Mouse (Mus musculus) hematopoietic stem cell, adult 5-6 weeks (primary cell): ENCODE results near the gene Crxos. TPM values are rescaled to one million over a fixed set of nuclear protein-coding genes. Genes with fewer than 3 reads are reported as not detected.
"Not testable (repeated sequence)": the region's sequence is repeated elsewhere in the genome, so short reads cannot be mapped to it uniquely, and the experiment has no call there.

Experiments
- ATAC-seq, 2 experiments: fragments of 125-278 bp in 1 of 2; replicated peaks in 1 of 2; 2 replicates each; pipeline ENCODE4 v1.8.0; 2016 to 2017; ENCODE audit warnings: inconsistent platforms in 2 of 2, mild to moderate bottlenecking in 2 of 2, moderate number of reproducible peaks in 2 of 2, low read depth in 1 of 2, moderate TSS enrichment in 1 of 2; ENCODE audit not compliant: low FRiP score in 2 of 2, poor library complexity in 2 of 2, severe bottlenecking in 2 of 2, insufficient read depth in 1 of 2, low TSS enrichment in 1 of 2
- total RNA-seq: library from RNA; stranded (forward); fragments of 172-1452, 232-1000 nt; gene quantifications from 2 replicates; pipeline ENCODE4 v1.2.3, GENCODE M21; 2017

Crxos gene
- not detected in 2 replicates for total RNA-seq

DNA sequence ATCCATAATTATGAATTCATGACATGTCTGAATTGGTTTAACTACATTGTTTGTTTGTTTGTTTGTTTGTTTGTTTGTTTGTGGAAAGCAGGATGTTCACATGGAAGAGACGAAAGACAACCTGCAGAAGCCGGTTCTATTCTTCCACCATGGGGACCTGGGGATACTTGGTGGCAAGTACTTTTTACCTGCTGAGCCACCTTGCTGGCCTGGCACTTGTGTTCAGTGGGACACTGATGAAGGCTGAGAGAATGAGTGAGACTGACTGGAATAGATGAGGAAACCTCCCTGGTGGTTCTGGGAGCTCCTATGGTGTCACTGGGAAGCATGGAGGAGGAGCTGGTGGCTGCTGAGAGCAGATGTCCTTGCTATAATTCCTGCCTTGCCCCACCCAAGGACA, at the start of gene Crxos:
Crxos (plus strand) TSS at position 301 of the 400 bp plus-strand sequence.
- no peak for ATAC-seq

- ATAC-seq: no peak
These were observed 42.8 kb upstream of the Crxos start, which contains the start of gene Obox6 for GRCm38 (mm10) chr7:15839578-15839977. TSS of gene Obox6 (minus strand) at chr7:15839678.

DNA sequence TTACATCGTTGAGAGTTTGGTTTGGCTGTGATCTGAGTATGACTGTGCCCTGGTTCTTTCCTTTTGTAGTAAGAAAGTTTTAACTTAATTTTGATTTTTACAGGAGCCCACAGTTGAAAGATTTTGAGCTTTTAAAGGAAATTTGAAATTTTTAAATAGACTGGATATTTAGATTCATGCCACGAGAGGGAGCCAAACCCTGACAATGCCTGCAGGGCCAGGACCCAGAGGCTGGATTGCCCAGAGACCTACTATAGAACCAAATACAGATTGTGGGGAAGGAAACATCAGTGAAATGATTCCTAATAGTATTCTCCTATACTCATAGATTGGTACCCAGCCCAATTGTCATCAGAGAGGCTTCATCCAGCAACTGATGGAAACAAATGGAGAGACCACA, 22.8 kb upstream of the Crxos start:
- no peak for ATAC-seq

DNA sequence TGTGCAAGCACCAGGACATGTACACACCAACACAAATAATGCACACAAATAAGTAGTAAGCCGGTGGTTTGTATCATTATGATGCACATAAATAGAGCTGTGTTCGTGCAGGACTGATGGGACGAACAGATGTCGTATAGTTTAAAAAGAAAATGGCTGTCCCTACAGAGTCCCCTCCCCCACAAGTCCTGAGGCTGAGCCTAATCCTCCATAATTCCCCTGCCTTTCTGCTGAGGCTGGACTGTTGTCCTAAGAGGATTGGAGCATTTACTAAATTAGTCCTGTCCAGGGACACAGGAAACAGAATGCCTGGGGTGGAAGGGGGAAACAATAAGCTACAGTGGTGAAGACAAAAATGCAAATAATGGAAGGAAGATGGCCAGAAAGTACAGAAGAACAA, 18.3 kb upstream of the Crxos start:
- no peak for ATAC-seq

DNA sequence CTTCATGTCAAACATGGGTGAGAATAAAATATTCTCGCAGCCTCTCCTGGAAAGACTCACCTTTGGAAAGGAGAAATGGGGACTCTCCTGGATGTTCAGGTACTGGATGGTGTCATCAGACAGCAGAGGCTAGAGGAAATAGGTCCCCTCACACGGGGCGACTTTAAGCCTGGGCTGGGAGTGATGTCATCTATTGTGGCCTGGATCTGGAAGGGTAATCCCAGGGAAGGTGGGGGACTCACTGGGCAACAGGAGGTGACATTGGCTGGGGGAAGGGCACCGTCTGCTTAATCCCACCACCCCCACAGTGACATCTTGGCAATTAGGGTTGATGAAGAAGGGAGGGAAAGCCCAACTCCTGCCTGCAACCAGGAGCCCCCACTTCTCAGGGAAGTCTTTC, 2.7 kb upstream of the Crxos start, which contains the start of gene Crx:
Crx (minus strand) TSS at position 213 of the 400 bp plus-strand sequence.
- no peak for ATAC-seq

DNA sequence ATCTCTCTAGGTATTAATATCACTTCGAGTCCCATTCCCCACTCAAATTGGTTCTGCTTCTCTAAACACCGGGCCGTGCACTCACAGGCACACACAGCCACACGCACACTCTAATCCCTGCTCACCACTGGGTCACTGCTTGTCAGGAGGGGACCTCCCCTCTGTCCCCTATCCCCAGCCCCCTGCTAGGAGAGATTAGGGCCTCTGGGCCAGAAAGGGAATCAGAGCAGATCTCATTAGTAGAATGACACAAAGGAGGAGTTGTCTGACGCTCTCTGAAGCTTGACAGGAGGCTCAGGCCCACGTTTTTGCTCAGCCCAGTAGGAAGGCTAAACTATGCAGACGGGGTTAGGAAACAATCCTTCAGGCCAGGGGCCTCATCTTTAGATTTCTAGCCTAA, 1.0 kb upstream of the Crxos start:
- no peak for ATAC-seq

DNA sequence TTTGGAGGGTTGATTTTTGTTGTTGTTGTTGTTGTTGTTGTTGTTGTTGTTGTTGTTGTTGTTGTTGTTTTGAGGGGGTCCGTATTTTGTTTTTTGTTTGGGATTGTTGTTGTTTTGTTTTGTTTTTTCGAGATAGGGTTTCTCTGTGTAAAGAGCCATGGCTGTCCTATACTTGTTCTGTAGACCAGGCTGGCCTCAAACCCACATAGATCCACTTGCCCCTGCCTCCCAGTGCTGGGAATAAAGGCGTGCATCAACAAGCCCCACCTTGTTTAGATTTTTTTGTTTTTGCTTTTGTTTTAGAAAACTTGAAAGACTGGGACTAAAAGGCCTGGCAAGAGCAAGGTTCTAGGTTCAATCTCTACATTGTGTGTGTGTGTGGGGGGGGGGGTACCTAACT, 586 bp upstream of the Crxos start:
- no peak for ATAC-seq

DNA sequence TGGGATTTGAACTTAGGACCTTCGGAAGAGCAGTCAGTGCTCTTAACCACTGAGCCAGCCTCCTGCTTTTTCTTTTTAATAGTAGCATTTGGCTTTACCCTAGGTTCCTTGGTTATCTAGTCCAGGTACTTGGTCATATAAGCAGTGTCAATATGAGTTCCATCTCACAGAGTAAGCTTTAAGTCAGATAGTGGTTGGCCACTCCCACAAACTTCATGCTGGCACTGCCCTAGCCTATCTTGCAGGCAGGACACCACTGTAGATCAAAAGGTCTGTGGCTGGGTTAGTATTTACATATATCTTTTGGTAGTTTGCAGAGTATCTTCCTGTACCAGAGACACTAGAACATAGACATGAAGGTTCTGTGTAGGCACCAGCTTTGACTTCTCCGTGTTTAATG, 1.7 kb downstream of the Crxos start:
- ATAC-seq: no peak

DNA sequence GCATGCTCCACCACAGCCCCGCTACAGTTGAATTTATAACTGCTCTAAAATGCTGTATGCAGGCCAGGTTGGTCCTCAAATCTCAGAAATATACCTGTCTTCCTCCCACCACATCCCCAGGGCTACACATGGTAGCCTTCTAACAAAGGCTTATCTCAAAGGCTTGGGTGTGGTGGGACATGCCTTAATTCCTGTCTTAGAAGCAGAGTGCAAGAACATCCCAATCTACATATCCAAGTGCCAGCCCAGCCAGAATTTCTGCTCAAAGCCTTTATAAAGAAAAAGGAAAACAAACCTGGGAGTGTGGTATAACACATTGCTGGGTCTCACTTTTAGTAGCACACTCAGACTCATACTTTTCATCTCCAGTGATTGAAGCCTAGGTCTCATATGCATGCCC, 11.8 kb downstream of the Crxos start:
- no peak for ATAC-seq

DNA sequence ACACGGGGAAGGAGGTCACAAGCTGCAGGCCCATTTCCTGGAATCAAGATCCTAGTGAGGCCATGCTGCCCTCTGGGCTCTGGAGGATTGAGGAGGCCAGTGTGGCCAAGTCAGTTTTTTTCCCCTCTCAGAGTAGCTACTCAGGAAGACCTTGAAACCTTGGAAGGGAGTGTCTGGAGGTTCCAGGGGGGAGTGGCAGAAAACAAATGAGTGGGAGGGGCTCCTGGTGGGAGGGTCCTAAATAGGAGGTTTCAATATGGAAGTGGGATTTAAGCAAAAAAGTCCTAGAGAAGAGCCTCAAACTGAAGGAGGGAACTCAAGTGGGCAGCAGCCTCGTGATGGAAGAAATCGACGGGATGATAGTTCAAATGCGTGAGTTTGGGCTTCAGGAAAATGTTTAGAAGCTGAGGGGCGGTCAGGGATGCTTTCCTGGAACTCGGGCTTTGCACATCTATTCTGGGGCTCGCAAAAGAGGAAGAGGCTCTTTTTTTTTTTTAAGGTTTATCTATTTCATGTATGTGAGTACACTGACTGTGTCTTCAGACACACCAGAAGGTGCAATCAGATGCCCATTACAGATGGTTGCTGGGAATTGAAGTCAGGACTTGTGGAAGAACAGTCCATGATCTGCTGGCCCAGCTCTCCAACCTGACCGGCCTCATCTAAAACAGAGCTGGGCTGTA, 19.1 kb downstream of the Crxos start:
- ATAC-seq: no peak

DNA sequence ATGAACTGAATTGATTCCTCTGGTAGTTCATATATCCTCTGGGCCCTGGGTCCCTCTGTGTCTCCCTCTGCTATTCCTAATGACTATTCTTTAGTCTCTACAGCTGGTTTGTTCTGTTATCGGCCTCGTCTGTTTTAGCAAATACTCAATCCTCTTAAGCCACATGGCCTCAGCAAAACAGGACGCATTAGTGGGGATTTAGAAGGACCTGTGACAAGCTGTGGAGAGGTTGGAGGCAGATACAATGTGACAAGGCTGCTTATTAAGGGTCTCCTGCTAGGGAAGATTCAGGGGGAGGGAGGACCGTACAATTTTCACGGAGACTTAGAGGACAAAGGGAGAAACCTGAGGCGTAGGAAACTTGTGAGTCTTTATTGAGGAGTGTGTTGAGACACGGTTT, 23.4 kb downstream of the Crxos start:
- ATAC-seq: no peak

GRCm38 (mm10) chr7:15906602-15907001, 24.2 kb downstream of the Crxos start:
- no peak for ATAC-seq

- ATAC-seq: no peak
These were observed 25.7 kb downstream of the Crxos start for GRCm38 (mm10) chr7:15907971-15908590.

- no peak for ATAC-seq
These were observed 28.1 kb downstream of the Crxos start for GRCm38 (mm10) chr7:15910521-15910920.

GRCm38 (mm10) chr7:15912183-15912582, 29.8 kb downstream of the Crxos start:
- ATAC-seq: peak; percentile 76 to 80

GRCm38 (mm10) chr7:15914252-15914651, 31.8 kb downstream of the Crxos start:
- peak; percentile 63 to 68; a peak in 3 of 4 replicates for ATAC-seq

DNA sequence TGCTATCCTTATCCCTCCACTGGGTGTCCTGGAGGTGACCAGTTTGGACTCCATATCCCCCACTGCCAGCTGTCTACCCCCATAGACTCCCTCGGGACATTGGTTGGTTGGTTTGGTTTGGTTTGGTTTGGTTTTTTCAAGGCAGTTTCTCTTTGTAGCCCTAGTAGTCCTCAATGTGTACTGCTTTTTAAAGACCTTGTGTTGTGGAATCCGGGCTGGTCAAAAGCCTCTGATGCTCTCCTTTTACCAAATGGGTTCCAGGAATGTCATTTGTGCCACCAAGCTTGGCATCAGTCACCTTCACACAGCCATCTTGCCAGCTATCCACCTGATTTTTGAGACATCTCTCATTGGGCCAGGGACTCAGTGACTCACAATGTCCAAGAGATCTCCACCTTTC, 32.3 kb downstream of the Crxos start:
- ATAC-seq: no peak

- ATAC-seq: not testable (repeated sequence)
These were observed 33.3 kb downstream of the Crxos start for GRCm38 (mm10) chr7:15915695-15916094.
